Mouse (Mus musculus) frontal cortex, adult 2 months (tissue): ENCODE measurements around the gene Nck2. TPM values are rescaled to one million over a fixed set of nuclear protein-coding genes. Genes with fewer than 3 reads are reported as not detected.
A peak's percentile ranks its signal among the peaks of the same experiment; 100 is the strongest.

Source experiments
- DNase-seq, 2 experiments: peaks; one replicate each; pipeline ENCODE4 v3.0.0; 2022; ENCODE audit warnings: low spot score in 1 of 2; ENCODE audit errors: extremely low spot score in 1 of 2
- polyA plus RNA-seq: library from polyadenylated mRNA; depleted of rRNA; stranded (reverse); fragments of >200 nt; gene quantifications from 2 replicates; pipeline ENCODE4 v1.2.3, GENCODE M21; 2012

The Nck2 gene
- polyA plus RNA-seq, 1 experiment, result 31.8 TPM

DNA sequence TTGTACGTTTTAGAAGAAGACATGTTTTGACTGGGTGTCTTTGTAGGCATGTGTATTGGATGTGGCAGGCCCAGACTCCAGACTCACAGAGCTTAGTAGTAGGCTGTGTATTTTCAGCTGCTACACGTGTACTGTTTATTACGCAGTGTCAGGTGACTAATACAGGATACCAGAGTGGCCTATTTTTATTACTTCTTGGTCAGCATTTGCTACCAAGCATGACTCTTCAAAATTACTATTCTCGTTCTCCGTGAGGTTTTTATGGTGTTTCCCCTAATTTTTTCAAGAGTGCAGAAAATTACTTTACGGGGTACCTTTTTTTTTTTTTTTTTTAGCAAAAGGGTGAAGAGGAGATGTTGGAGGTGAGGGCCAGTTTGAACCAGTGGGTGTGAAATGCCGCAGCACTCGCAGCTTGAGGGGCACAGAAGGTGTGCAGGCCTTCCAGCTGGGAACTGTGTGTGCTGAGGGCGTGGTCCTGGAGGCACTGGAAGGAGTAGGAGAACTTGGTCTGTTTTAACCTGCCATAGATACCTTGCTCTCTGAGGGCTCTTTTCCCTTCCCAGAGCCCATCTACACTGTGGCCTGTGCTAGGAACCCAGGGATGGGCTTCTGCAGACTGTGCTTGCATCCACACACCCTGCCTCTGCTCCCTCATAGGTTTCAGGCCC is 21.7 kb downstream of the Nck2 start:
- no peak for DNase-seq

DNA sequence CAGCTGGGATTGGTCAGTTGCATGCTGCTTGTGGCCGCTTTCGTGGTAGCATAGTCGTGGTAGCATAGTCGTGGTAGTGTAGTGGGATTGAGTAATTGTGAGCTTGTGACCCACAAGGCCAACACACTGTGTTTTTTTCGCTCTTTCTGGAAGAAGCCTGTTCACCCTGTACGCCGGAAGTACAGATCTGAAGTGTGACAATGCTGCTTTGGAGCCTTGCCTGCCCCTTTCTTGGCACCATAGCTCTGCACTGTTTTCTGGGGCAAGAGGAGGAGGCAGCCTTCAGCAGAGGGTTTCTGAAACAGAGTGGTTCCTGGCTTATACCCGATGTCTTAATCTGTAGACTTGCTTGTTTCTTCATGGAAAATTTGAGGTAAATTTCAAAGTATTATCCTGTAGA is 23.3 kb downstream of the Nck2 start:
- peak in 1 of 2 experiments; percentile 62 for DNase-seq

DNA sequence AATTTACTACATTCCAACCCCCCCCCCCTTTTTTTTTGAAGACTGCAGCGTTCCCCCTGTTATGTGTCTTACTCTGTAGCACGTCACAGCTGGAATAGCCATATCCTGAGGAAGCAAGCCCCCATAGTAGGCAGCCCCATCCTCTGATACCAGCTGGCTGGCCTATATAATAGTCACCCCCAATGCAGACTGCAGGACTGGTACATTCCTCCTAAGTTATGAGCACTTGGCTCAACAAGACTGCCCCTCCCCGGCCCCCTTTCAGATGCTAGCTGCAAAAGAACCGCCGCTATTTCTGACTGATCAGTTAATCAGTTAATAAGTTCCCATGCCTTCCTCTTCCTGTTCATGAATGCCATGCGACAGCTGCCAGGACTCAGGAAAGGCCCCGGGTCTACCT is 23.8 kb downstream of the Nck2 start:
- DNase-seq, result no peak

DNA sequence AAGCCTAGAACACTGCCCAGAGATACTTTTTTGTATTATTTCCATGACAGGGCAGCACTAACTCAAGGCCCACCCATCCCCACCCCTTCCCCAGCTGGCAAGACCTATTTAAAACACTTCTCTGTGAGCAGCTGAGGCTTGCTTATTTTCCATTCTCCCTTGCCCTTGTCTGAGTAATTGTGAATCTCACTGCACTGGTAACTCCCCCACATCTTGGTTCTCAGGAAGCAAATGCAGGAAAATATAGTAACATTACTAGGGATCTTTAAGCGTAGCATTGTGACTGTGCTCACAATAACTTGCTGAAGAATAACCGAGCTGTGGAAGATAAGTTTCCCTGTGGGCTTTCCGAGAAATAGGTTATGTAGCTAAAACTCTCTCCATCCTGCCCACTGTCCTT is 24.6 kb downstream of the Nck2 start:
- DNase-seq, result peak; percentile 32 to 68

DNA sequence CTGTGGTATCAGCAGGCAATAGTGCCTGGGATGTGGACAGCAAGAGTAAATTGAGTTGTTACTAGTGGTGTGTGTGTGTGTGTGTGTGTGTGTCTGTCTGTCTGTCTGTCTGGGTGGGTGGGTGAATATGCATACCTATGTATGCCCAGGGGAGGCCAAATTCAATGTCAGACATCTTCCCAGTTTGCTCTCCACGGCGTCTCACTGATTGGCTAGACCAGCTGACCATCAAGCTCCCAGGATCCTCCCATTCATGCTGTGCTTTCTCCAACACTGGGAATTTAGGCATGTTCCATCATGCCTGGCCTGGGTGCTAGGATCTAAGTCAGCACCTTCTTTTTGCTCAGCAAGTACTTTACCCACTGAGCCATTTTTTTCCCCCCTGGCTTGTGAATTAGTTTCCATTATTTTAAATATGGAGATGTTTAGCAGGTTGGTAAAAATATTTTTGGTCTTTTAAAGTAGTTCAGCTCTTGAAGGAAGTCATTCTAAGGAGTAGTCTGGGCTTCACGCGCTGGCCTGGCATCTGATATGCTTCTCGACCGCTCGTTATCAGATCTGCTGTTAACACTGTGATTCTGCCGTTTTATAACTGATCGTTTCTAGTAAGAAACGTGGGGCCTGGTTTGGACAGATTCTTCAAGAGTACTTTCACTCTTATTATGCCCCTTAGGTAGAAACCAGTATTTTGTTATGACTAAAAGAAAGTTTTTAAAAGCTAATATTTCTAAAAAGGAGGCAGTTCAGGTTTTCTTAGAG is 26.2 kb downstream of the Nck2 start:
- DNase-seq, result no peak

DNA sequence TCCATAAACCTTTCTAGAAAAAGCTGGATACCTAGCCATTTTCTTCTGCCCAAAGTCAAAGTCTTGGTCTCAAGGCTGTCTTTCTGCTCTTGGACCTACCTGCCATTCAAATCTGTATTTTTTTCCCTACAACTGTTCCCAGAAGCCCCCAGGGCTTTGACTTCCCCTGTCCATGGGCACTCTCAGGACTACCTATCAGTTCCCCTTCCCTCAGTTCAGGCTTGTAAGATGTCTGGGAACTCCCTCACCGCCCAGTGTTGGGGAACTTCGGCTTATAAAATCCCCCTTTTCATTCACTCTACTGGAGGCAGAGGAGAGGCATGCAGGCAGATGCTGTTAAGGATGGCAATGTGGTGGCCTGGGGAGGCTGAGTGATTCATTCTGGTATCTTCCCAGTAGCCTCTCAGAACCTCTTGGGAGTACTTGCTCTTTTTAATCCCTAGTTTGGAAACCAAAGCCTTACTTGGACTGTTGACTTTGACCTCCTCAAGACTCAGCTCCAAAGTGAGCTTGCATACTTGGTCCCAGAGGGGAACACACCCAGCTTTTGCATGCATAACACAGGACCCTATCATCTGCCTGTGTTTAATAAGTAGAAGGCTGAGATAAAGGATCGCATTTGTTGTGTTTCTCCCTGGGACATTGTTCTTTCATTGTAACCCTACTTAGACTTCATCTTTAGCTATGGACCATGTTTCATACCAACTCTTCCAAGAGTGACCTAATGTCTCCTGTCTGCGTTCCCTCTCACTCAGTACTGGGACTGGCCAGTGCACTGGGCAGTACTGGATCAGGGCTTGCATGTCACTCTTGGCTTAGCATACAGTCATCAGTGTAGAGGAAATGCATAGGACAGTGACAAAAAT is 27.0 kb downstream of the Nck2 start:
- DNase-seq, result no peak

DNA sequence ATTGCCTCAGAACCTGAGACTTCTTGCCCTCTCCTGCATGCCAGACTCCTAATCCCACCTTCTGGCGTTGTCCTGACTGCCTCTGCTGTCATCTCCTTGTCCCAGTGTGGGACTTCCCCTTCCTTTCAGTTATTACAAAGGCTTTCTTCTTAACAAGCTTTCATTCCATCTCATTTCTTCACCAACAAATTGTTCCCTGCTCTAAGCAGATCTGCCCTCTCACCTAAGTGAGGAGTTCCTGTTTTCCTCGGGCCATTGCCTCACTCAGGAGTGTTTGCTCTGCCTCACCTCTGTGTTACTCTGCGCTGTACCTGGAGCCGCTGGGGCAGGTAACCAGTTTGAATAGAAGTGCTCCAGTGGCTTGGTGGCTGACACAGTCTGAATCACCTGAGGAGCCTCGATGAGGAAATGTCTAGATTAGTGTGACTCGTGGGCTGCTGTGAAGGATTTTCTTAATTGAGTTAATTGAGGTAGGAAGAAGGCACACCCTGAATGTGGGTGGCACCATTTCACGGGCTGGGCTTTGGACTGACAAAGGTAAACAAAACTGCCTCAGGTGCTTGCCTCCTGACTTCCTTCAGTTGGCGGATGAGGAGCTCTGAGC is 27.8 kb downstream of the Nck2 start:
- DNase-seq, result no peak

DNA sequence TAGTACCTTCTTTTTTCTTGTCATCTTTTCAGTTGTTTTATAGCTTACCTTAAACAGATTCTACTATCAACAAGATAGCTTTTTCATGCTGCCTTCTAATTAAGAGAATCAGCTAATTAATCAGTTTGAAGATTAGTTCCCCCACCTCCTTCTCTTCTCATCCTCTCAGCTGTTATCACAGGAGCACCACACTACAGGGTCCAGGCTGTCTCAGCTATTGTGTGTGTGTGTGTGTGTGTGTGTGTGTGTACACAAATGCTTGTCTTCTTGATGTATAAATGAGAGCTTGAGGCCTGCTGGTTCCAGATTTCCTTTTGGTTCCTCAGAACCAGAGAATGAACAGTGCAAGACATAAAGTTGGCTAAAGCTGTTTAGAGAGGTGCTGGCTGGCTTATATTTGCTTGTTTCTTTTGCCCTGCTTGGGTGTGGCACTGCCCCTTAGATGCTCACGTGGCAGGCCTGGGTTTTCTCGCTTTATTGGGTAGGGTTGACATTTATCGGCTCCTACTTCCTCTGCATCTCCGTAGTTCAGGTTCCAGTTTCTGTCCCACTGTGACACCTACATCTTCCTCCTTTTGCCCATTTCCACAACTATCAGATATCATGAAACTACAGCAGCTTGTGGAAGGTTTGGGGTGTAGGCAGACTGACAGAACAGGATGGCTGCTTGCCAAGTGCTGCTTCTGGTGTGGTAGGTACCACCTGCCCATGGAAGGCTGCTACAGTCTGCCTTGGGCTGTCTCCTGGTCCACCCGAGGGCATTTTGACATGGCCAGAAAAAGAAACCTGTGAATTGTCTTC is 29.6 kb downstream of the Nck2 start:
- DNase-seq, result peak; percentile 53 to 76

DNA sequence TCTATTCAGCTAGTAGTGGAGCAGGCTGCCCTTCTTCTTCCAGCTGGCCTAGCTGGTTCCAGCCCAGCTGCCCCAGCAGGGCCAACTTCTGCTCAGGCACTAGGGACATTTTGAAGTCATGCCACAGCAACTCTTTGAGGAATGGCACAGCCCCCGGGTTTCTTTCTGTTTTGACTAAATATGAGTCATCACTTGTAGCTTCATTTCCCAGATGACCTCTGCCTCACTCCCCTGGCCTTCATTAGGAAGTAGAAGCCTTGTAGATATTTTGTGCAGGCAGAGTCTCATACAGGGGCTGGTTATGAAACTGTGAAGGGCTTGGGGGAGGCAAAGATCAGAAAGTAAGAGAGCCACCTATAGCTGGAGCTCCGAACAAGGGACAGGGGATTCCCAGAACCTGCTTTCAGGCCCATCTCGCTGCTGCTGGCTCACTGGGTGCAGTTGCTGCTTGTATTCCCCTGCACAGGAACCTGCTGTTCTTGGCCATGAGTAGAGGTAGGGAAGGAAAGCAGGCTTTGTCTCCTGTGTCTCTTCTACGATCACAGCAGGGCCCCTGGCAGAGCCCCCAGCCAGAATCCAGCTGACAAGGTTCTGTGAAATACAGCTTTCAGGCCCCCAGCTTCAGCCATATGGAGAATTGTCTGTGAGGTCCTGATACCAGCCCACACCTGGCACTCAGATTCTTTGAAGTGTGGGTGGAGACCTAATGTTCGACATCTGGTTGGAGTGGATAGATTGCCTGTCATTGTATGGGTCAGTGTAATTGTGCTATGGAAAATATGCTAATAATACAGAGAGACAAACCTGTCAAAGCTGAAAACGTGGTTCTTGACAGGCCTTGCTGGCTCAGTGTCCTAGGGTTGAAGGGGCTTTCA is 30.4 kb downstream of the Nck2 start:
- DNase-seq, result no peak

DNA sequence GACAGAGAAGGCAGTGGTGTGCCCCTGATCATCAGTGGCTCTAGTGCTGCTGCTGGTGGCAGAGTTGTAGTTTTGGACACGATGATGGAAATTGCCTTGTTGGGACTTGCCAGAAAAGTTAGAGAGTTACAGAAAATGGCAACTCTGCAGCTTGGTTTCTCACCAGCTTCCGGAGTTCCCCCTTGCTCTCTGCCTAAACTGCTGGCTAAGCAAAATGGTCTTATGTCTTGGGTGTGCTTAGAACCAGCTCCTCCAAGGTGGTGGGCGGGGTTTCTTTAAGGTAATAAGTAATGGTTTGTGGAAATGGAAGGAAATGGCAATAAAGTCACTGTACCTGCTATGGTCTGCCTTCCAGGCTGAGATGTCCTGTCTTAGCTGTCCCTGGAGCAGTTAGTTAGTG is 33.6 kb downstream of the Nck2 start:
- no peak for DNase-seq

DNA sequence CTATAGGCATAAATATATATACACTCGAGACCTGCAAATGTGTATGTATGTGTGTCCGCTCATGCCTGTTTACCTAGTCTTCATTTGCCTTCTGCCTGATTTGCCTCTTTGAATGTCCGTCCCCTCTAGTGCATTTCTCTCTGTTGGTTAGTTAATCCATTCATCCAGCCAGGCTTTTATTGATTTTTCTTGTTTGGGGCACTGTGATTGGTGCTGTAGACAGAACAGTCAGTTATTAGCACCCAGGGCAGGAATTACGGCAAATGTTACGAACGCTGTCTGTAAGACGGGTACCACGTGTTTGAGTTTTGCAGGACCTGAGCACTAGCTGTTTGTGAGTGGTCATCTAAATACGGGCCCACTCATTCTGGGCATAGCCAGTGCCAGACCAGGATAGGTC is 40.8 kb downstream of the Nck2 start:
- DNase-seq, result no peak

DNA sequence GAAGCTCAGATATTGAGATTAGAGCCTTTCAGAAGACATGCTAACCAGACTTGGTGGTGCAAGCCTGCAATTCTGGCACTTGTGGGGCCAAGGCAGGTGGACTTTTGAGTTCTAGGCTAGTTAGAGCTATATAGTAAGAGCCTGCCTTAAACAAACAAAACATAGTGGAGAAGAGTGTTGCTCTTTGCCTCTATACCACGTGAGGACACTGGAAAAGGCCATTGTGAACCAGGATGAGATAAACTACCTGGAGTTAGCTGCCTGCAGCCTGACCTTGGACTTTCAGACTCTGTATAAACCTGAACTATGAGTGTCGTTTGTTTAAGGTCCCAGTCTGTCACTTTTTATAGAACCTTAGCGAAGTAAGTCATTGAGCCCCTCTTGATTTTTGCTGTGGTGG is 42.1 kb downstream of the Nck2 start:
- DNase-seq, result no peak

DNA sequence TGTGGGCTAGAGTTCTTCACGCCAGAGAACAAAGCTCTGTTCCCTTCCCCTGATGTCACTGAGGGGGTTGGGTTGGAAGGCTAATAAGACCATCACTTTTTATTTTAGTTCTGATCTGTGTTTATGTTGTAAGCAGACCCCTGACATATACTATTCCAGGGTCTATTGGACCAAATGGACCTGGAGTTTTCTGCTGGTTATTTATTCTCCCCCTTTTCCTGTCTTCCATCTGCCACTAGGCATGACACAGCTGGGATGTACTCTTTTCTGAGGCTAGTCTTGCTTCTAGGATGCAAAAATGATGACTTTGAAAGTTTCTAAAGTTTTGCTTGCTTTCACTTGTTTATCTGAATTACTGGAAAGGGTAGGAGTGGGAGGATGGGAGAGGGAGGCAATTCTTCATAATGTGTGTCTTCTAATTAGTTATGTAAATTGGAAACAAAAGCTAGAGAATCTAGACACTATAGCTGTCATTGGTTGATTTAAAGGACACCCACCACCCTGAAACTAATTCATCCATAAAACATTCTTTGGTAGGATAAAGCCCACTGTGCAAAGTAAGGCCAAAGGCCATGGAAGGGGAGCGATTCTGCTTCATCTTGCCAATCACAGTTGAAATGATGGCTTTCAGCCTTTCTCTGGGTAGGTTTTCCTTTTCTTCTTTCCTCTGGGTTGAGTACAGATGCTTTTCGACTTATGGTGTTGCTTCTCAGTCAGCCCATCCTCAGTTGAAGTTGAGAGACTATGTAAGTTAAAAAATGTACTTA is 42.8 kb downstream of the Nck2 start:
- DNase-seq, result no peak

DNA sequence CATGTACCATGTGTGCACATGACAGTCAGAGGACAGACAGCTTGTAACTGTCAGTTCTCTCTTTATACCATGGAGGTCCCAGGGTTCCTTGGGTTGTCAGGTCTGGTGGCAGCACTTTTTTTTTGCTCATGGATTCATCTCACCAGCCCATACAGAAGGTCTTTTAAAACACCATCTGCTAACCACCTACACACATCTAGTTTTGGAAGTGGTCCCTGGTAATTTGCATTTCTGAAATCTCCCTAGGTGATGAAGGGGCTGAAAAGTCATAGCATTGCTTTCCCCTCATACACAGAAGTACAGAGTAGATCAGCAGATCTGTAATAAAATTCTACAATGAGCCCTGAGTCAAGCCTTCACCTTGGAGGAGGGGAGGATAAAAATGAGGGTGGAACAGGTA is 44.9 kb downstream of the Nck2 start:
- peak; percentile 43 to 85 for DNase-seq

DNA sequence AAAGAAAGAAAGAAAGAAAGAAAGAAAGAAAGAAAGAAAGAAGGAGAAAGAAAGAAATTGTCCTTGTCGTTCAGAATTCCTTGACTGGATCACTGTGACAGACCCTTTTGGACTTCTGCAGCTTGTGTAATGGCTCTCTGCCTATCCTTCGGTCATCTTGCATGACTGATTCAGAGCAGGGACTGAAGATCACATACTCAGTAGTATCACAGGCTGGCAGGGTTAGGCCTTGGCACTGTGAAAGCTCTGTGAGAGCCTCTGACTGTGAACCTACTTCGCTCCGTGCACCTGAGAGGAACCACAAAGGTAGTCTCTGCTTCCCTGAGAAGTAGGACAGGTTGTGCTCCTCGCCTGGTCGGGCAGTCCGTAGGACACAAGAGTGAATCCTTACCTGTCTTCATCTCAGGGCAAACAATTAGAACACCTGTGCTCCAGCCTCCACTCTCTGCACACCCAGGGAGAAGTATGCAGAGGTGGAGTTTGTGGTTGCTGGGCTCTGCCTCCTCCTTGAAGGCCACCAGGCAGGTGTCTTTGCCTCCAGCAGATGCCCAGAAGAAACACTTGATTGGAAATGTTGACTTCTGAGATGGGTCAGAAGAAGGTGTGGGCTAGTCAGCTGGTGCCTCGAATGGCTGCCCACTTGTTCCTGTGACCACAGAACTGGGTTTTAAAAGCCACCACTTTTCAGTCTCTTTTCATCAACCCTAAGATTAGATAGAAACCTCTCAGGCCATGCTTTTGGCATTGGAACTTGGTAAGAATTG is 47.3 kb downstream of the Nck2 start:
- DNase-seq, result no peak

DNA sequence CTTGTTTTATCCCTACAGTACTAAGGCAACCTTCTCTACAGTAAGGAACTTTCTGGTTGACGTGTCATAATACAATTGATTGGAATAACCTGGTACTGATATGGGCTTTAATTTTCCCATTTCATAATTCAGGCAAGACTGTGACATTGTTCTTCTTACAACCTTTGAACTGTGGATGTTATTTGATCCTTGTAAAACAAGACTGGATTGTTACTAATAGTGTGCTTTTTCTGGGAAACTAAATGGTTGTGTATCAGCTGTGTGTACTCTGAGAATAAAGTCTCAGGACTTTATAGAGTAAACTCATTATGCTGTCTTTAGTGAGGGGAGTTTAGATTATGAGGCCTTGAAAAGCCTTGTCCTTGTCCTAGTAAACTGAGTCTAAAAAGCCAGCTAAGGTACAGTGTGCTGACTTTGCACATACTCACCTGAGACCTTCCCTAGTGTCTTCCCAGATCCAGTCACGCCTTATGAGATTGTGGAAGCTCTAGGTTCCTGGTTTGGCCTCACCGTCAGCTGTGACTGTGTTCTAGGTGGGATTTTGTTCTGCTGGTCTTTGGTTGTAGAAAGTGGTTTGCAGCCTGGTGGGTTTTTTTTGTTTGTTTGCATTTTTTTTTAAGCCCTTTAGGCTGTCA is 48.5 kb downstream of the Nck2 start:
- no peak for DNase-seq

DNA sequence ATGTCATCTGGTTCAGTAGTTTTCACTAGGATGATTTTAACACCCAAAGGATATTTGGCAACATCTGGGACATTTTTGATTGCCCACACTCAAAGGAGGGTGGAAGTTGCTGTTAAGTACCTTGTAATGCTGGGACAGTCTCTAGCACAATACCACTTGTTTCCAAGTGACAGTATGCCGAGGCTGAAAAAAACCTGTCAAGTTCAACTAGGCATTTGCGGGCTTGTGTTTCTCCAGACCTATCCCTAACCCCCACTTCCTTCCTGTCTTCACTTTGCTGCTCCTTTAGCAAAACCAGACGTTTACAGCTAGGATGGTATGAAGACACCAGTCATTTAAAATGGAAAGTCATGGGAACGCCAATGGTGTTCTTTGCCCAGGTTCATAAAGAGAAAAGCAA is 51.7 kb downstream of the Nck2 start:
- no peak for DNase-seq
